Mouse (Mus musculus): Measurements from ENCODE around the gene Atp9a. TPM values are rescaled to one million over a fixed set of nuclear protein-coding genes. Genes with fewer than 3 reads are reported as not detected.

Atp9a gene
- polyA plus RNA-seq, 1 experiment from 2014 or later, result 30.4 TPM

DNA sequence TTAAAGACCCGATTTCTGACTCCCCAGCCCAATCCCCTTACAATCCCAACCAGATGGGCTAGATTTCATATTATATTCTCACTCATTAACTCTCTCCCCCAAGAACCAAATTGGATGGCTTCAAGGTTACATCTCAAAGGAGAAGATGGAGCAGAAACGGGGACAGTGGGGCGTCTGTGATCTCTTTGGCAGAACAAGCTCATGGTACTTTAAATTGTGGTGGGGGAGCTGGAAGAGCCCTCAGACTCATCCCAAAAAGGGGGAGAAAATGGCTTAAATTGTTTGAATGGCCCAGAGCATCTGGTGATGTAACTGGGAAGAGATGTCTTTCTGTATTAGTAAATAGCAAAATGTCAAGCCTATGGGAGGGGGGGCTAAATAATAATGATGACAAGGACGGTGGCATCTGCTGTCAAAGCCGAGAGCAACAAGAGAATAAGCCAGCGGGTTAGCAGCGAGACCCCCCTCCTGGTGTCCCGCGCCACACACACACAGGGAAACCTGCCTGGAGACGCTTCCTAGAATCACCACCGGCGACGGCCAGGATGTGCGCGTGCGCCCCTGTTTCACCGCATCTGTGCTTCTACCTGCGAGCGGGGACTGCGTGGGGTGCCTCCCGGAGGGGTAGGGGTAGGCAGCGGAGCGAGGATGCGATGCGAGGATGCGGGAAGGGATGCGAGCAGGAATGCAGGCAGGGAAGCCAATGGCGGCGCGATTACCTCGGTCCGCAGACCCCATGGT is 141.3 kb downstream of the Atp9a start:
- no peaks in the 10 kb centered on the region for H3K9me3 ChIP-seq (ENCODE audit: control insufficient read depth, low read length)
- no peak overlapping the region for H3K27ac ChIP-seq (ENCODE audit: low read depth, low read length)
- peak; percentile 45; the same call in 1 of the 2 replicates for ATAC-seq (ENCODE audit: insufficient read depth, low FRiP score, low TSS enrichment)
- DNase-seq (ENCODE audit: low spot score), result no peak
- H3K9ac ChIP-seq (ENCODE audit: low read length), result peak overlapping the region; percentile 52
- H3K27me3 ChIP-seq (ENCODE audit: control insufficient read depth, insufficient read depth, low read length), result peaks cover 40% of the 10 kb centered on the region
- 0 out of 2 replicates have a peak, but pooled peaks cover 5% of the 10 kb centered on the region for H3K4me1 ChIP-seq (ENCODE audit: control insufficient read depth, insufficient read depth, low read length)
- H3K4me3 ChIP-seq (ENCODE audit: low read depth, low read length), result peak overlapping the region; percentile 46
- no peaks in the 10 kb centered on the region for H3K36me3 ChIP-seq (ENCODE audit: control insufficient read depth, insufficient read depth, low read length)
- WGBS, result 1% methylated on average over 32 of the region's 32 CpGs
- peak overlapping the region; percentile 87 for H3K4me2 ChIP-seq (ENCODE audit: low read depth)

DNA sequence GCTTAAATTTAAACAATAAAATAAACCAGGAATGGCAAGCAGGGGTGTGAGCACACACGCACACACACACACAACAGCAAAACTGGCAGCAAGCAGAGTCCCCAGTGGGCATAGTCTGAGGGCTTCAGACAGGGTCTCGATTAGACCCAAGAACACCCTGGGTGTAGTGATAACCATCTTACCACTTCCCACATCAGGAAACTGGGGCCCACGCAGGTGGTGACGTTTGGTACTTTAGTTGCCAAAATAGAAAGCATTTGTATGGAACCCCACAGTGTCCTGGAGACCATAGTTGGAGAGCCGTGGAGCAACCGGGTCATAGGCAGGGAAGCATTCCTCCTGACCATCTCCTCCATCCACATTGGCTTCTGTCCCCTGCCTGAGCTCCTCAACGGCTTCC is 146.5 kb downstream of the Atp9a start:
- Histone ChIP-seq H3K27ac (ENCODE audit: low read depth, low read length) (no peak overlapping the region), H3K9ac (ENCODE audit: low read length) (no peak overlapping the region), H3K4me3 (ENCODE audit: low read depth, low read length) (no peak overlapping the region), H3K4me2 (ENCODE audit: low read depth) (no peak overlapping the region), H3K4me1 (ENCODE audit: control insufficient read depth, insufficient read depth, low read length) (0 out of 2 replicates have a peak, but pooled peaks cover 2% of the 10 kb centered on the region), H3K36me3 (ENCODE audit: control insufficient read depth, insufficient read depth, low read length) (no peaks in the 10 kb centered on the region), H3K9me3 (ENCODE audit: control insufficient read depth, low read length) (no peaks in the 10 kb centered on the region), H3K27me3 (ENCODE audit: control insufficient read depth, insufficient read depth, low read length) (peaks cover 17% of the 10 kb centered on the region)
- ATAC-seq (ENCODE audit: insufficient read depth, low FRiP score, low TSS enrichment) (no peak), DNase-seq (ENCODE audit: low spot score) (no peak)
- WGBS, result 85% methylated on average over 7 of the region's 7 CpGs

DNA sequence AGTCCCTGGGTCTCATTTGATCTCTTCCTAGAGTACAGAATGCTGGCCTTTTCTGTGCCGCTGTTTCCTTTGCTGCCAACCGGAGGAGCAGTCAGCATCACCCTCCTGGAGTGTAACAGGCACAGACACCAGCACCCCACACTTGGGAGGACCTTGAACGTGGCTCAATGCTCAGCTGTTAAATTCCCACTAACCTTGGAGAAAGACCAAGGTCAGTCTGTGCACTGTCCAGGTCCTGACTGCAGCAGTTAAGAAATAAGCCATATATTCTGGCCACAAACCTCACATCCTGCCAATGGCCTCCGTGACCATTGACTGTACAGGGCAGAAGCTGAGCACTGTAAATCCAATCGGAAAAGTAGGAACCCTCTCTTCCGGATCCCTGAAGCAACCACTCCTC is 148.5 kb downstream of the Atp9a start:
- H3K4me1 ChIP-seq (ENCODE audit: control insufficient read depth, insufficient read depth, low read length), result peaks cover 7% of the 10 kb centered on the region; the same call in 1 of the 2 replicates
- no peak for DNase-seq (ENCODE audit: low spot score)

DNA sequence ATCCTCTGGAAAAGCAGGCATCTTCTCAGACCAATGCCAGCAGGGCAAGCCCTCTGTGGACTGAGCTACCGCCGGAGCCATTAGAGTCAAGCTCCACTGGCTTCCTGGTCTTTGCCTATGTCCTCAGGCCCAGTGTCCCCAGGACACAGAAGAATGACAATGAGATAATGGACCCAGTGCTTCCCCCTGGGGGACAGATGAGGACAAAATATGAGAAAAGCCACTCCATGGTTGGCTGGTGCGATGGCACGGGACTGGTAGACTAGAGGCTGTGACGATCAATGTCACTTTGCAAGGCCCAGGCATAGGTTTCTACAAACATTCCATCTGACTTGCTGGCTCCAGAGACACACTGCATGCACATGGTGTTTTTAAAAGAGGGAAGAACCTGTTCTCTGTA is 149.2 kb downstream of the Atp9a start:
- WGBS, result 84% methylated on average over 5 of the region's 5 CpGs
- H3K27me3 ChIP-seq (ENCODE audit: control insufficient read depth, insufficient read depth, low read length), result peaks cover 25% of the 10 kb centered on the region
- no peak for ATAC-seq (ENCODE audit: insufficient read depth, low FRiP score, low TSS enrichment)

More for the DNA sequence above, 148.5 kb downstream of the Atp9a start:
- Histone ChIP-seq H3K36me3 (ENCODE audit: control insufficient read depth, insufficient read depth, low read length) (no peaks in the 10 kb centered on the region), H3K27ac (ENCODE audit: low read depth, low read length) (no peak overlapping the region), H3K9me3 (ENCODE audit: control insufficient read depth, low read length) (no peaks in the 10 kb centered on the region), H3K4me2 (ENCODE audit: low read depth) (no peak overlapping the region), H3K9ac (ENCODE audit: low read length) (no peak overlapping the region), H3K4me3 (ENCODE audit: low read depth, low read length) (no peak overlapping the region), H3K27me3 (ENCODE audit: control insufficient read depth, insufficient read depth, low read length) (peaks cover 25% of the 10 kb centered on the region)
- ATAC-seq (ENCODE audit: insufficient read depth, low FRiP score, low TSS enrichment), result no peak
- WGBS, result 82% methylated on average over 6 of the region's 6 CpGs

DNA sequence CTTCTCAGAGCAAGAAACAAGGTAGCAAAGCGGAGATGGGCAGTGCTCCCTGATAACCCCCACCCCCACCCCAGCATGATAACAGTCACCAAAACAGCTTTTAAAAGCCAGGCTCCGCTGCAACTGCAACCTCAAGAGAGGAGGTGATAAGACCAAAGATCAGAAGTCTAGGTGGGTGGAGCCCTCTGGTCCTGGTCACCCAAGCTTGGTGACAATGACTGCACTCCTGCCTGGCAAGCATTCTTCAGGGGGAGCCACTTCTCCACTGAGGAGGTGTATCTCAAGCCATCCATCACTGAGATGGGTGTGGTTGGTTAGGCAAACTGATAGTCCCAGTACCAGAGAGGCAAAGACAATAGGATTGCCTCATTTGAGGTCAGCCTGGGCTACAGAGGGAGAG is 151.1 kb downstream of the Atp9a start:
- DNase-seq (ENCODE audit: low spot score) (no peak), ATAC-seq (ENCODE audit: insufficient read depth, low FRiP score, low TSS enrichment) (no peak)
- Histone ChIP-seq H3K27ac (ENCODE audit: low read depth, low read length) (no peak overlapping the region), H3K4me2 (ENCODE audit: low read depth) (no peak overlapping the region), H3K9me3 (ENCODE audit: control insufficient read depth, low read length) (no peaks in the 10 kb centered on the region), H3K4me3 (ENCODE audit: low read depth, low read length) (no peak overlapping the region), H3K4me1 (ENCODE audit: control insufficient read depth, insufficient read depth, low read length) (peaks cover 7% of the 10 kb centered on the region; the same call in 1 of the 2 replicates), H3K27me3 (ENCODE audit: control insufficient read depth, insufficient read depth, low read length) (peaks cover 25% of the 10 kb centered on the region), H3K36me3 (ENCODE audit: control insufficient read depth, insufficient read depth, low read length) (no peaks in the 10 kb centered on the region), H3K9ac (ENCODE audit: low read length) (no peak overlapping the region)
- 69% methylated on average over 2 of the region's 2 CpGs for WGBS

More for the DNA sequence above, 149.2 kb downstream of the Atp9a start:
- Histone ChIP-seq H3K36me3 (ENCODE audit: control insufficient read depth, insufficient read depth, low read length) (no peaks in the 10 kb centered on the region), H3K9me3 (ENCODE audit: control insufficient read depth, low read length) (no peaks in the 10 kb centered on the region), H3K4me3 (ENCODE audit: low read depth, low read length) (no peak overlapping the region), H3K9ac (ENCODE audit: low read length) (no peak overlapping the region), H3K4me2 (ENCODE audit: low read depth) (no peak overlapping the region), H3K4me1 (ENCODE audit: control insufficient read depth, insufficient read depth, low read length) (peaks cover 7% of the 10 kb centered on the region; the same call in 1 of the 2 replicates), H3K27ac (ENCODE audit: low read depth, low read length) (no peak overlapping the region)
- DNase-seq (ENCODE audit: low spot score), result no peak

DNA sequence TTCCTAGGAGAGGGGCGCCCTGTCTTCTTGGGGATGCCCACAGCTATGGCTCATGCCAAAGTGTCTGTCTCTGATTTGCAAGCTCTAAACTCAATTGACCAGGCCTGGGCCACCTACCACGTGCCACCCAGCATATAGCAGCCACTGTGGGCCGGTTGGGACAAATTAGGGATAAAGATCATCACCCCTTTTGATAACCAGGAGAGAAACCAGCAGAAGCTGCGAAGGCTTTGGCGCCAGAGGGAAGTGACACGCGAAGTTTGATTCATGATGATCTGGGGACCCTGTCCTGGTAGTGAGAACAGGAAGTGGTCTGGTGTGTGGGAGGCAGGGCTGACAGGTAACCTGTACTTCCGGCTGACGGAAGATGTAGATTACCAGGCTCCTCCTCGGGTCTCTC is 151.7 kb downstream of the Atp9a start:
- peak overlapping the region; percentile 58 for H3K4me2 ChIP-seq (ENCODE audit: low read depth)
- no peak overlapping the region for H3K27ac ChIP-seq (ENCODE audit: low read depth, low read length)
- peak overlapping the region; percentile 34 for H3K4me3 ChIP-seq (ENCODE audit: low read depth, low read length)
- H3K36me3 ChIP-seq (ENCODE audit: control insufficient read depth, insufficient read depth, low read length), result no peaks in the 10 kb centered on the region
- no peak overlapping the region for H3K9ac ChIP-seq (ENCODE audit: low read length)
- H3K9me3 ChIP-seq (ENCODE audit: control insufficient read depth, low read length), result no peaks in the 10 kb centered on the region
- peaks cover 7% of the 10 kb centered on the region; the same call in 1 of the 2 replicates for H3K4me1 ChIP-seq (ENCODE audit: control insufficient read depth, insufficient read depth, low read length)
- no peak for DNase-seq (ENCODE audit: low spot score)
- no peak for ATAC-seq (ENCODE audit: insufficient read depth, low FRiP score, low TSS enrichment)
- 47% methylated on average over 10 of the region's 10 CpGs for WGBS
- H3K27me3 ChIP-seq (ENCODE audit: control insufficient read depth, insufficient read depth, low read length), result peaks cover 25% of the 10 kb centered on the region

DNA sequence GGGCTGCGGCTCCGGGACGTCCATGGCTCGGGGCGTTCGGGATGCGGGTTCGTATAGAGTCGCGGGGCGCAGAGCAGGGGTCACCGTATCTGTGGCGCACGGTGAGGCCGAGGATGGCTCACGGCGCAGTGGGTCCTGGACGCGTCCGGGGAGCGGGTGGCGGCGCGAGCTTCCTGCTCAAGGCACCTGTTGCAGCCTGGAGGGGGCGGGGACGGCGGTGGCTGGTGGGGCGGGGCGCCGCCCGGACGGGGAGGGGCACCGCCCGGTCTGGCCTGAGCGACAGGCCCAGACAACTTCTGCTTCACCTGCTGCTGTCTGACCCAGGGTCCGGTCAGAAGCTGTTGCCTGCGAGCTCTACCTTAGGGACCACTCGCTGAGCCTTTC is 152.0 kb downstream of the Atp9a start:
- H3K4me3 ChIP-seq (ENCODE audit: low read depth, low read length), result peak overlapping the region; percentile 34
- H3K36me3 ChIP-seq (ENCODE audit: control insufficient read depth, insufficient read depth, low read length), result no peaks in the 10 kb centered on the region
- peaks cover 7% of the 10 kb centered on the region; the same call in 1 of the 2 replicates for H3K4me1 ChIP-seq (ENCODE audit: control insufficient read depth, insufficient read depth, low read length)
- peaks cover 25% of the 10 kb centered on the region for H3K27me3 ChIP-seq (ENCODE audit: control insufficient read depth, insufficient read depth, low read length)
- ATAC-seq (ENCODE audit: insufficient read depth, low FRiP score, low TSS enrichment) (no peak), DNase-seq (ENCODE audit: low spot score) (no peak)
- no peak overlapping the region for H3K27ac ChIP-seq (ENCODE audit: low read depth, low read length)
- H3K9ac ChIP-seq (ENCODE audit: low read length), result peak overlapping the region; percentile 18; the same call in 1 of the 2 replicates
- WGBS, result under 1% methylated on average over 22 of the region's 38 CpGs
- no peaks in the 10 kb centered on the region for H3K9me3 ChIP-seq (ENCODE audit: control insufficient read depth, low read length)
- H3K4me2 ChIP-seq (ENCODE audit: low read depth), result peak overlapping the region; percentile 58

DNA sequence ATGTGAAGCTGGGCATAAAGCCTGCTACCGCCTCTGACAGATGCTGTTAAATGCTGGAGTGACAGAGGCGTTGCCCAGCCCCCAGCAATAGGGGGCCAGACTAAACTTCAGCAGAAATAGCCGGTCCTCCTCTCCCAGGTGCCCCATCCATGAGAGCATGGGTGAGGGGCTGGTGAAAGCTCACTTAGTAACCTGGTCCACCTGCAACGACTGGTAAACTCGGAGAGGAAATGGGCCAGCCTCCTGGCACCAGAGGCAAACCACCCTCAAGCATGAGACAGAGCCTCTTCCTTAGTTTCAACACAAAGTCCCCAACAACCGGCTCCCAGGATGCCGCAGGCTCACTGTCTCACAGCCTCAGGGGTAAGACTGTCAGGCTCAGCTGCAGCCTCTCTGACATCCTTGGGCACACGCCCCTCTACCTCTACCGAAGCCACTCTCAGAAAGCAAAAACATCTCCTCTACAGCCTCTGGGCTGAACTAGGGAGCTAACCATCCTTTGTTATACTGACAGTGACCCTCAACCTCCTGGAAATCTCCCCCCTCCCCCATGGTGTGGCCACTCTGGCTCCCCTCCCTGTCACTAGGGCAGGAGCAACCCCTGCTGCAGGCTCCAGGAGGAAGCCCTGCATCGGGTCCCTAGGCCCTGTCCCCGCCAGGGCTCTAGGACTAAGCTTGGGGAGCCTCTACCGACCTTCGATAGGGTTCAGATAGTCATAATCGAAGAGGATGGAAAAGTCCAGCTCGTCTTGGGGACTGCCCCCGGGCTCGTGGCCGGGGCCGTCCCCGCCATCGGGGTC is 152.6 kb downstream of the Atp9a start:
- peak overlapping the region; percentile 34 for H3K4me3 ChIP-seq (ENCODE audit: low read depth, low read length)
- peak overlapping the region; percentile 18; the same call in 1 of the 2 replicates for H3K9ac ChIP-seq (ENCODE audit: low read length)
- H3K27me3 ChIP-seq (ENCODE audit: control insufficient read depth, insufficient read depth, low read length), result peaks cover 25% of the 10 kb centered on the region
- peak overlapping the region; percentile 58 for H3K4me2 ChIP-seq (ENCODE audit: low read depth)
- ATAC-seq (ENCODE audit: insufficient read depth, low FRiP score, low TSS enrichment), result no peak
- no peaks in the 10 kb centered on the region for H3K9me3 ChIP-seq (ENCODE audit: control insufficient read depth, low read length)
- no peaks in the 10 kb centered on the region for H3K36me3 ChIP-seq (ENCODE audit: control insufficient read depth, insufficient read depth, low read length)
- 5% methylated on average over 21 of the region's 21 CpGs for WGBS
- H3K4me1 ChIP-seq (ENCODE audit: control insufficient read depth, insufficient read depth, low read length), result peaks cover 7% of the 10 kb centered on the region; the same call in 1 of the 2 replicates
- no peak for DNase-seq (ENCODE audit: low spot score)
- no peak overlapping the region for H3K27ac ChIP-seq (ENCODE audit: low read depth, low read length)

All from neural tube, embryonic 11.5 days (tissue).